Mouse (Mus musculus) cerebellum, adult 11 months (tissue): Measurements from ENCODE around the gene Tom1l2.

Experiments used
- DNase-seq: peaks from one replicate; pipeline ENCODE4 v3.0.0; 2022

Tom1l2 gene

GRCm38 (mm10) chr11:60345868-60346267, 6.8 kb downstream of the Tom1l2 start:
- no peak for DNase-seq

- no peak for DNase-seq
Measured at GRCm38 (mm10) chr11:60339361-60339760, 13.3 kb downstream of the Tom1l2 start.

DNA sequence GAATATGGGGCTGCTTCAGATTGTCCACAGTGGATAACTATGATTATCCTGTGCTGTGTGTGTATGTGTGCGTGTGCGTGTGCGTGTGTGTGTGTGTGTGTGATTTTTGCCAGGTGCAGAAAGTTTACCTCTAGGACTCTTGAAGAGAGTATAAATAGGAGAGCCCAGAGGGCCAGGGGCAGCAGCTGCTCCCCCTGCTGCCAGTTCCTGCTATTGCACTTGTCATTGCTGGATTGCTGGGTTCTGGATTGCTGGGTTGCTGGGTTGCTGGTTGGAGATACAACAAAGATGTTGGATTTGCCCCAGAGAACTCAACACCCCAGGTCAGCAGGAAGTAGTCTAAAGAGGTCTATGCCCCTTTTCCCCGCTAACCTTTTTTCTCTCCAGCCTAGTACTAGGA, 14.4 kb downstream of the Tom1l2 start:
- DNase-seq, result peak; percentile 42

GRCm38 (mm10) chr11:60335771-60336170, 16.9 kb downstream of the Tom1l2 start:
- DNase-seq, result no peak

DNA sequence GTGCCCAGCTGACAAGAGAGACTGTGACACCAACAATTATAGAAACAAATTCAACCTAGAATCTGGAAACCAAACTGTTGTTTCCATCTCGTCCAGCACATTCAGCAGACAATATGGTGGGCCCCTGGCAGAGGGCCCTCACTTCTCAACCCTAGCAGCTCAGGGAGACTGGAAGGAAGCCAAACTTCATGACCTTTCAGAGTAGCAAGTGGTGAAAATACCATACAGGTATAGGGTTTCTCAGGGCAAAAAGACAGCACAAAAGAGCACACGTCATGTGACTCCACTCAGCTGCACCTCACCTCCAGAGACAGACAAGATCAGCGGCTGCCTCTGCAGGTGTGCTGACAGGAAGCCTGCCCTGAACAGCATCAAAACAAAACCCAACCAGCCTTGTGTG, 18.6 kb downstream of the Tom1l2 start:
- DNase-seq, result no peak

- no peak for DNase-seq
Measured at GRCm38 (mm10) chr11:60333461-60333860, 19.2 kb downstream of the Tom1l2 start.

GRCm38 (mm10) chr11:60330551-60330950, 22.2 kb downstream of the Tom1l2 start:
- DNase-seq, result no peak

DNA sequence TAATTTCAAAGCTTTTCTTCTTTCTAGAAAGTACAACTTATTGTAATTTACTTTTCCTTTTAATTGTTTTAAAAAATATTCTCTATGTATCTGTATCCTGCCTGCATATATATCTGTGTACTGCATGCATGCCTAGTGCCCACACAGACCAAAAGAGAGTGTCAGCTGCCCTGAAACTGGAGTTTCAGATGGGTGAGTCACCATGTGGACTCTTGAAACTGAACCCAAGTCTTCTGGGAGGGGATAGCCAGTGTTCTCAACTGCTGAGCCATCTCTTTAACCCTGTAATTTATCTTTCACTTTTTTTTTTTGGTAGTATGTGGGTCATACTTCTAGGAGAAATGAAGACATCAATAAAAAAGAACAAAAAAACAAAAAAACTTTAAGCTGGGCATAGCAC, 29.0 kb downstream of the Tom1l2 start:
- DNase-seq, result no peak

GRCm38 (mm10) chr11:60321438-60321837, 31.3 kb downstream of the Tom1l2 start:
- DNase-seq, result no peak

GRCm38 (mm10) chr11:60320426-60321037, 32.2 kb downstream of the Tom1l2 start:
- no peak for DNase-seq

GRCm38 (mm10) chr11:60319257-60320066, 33.2 kb downstream of the Tom1l2 start:
- DNase-seq, result no peak

DNA sequence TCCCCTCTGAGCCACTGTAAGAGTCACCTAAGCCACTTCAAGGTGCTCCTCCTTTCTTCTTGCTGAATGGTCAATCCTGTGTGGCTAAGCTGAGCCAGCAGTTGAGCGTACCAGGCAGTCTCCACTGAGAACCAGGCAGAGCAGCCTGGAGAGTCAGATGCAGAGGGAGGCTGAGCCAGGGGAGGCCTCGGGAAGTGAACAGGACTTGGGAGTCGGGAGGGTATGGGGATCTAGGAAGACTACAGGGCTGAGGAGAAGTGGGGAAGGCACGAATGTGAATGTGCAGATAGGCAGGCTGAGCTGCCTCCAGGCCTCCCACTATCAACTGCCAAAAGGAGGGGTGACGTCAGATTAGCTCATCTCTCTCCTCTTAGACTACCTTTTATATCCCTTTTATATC, 34.0 kb downstream of the Tom1l2 start:
- no peak for DNase-seq

DNA sequence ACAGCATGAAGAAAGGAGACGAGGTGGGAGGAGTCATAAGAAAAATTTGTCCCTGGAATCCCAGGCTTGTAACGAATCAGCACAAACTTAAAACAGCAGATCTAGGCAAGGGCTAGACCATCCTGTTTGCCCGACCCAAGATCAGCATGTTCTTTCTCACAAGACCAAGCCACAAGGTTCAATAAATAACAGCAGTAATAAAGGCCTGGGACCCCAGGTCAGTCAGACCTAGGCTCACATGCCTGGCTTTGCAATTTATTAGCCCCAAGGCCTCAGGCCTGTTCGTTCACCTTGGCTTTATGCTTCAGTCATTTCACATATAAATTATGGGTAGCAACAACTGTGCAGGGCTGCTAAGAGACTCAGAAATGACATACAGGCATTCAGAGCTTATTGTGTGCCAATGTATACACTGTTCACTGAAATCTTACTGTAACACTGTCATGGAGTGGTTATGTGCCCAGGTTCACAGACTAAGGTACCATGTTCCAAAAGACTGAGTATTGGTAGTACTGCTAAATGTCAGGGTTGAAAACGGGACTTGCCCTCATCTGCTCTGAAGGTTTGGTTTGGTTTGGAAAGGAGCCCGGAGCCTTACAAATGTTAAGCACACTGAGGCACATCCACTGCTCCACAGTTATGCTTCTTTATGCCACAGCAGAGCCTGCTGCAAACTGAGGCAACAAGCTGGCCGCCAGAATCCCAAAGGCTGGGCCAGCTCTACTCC, 35.2 kb downstream of the Tom1l2 start:
- no peak for DNase-seq

DNA sequence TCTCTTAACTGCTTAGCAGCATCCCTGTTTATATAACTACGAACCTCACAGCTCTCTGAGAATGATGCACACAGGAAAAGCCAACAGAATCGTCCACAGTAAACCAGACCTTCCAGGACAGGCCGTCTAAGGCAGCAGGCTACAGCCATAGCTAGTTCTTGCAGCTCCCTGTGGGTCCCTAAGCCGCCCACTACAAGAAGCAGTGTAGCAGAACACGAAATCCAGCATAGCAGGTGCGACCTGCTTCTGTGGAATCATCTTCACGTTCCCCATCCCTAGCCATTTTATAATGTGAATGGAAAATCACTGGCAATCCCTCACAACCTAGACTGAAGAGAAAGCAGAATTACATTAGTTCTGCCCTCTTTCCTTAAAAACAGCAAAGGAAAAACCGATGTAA, 35.8 kb downstream of the Tom1l2 start:
- no peak for DNase-seq

DNA sequence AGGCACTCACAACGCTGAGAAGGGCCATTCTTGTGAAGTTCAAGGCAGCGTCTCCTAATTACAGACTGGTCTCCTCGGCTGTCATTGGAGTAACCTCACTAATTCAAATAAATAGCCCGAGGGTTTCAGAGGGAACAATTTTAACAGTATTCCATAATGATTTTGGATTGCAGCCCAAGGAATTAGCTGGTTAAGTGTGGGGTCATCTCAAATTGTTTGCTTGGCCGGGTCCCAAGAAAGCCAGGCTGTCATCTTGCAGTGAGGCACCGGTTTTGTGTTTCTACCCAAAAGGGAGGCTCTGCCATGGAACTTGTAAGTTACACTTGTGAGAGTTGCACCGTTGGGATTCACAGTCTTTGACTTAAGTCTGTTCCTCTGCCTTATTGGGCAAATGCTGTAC, 36.5 kb downstream of the Tom1l2 start:
- DNase-seq, result no peak

DNA sequence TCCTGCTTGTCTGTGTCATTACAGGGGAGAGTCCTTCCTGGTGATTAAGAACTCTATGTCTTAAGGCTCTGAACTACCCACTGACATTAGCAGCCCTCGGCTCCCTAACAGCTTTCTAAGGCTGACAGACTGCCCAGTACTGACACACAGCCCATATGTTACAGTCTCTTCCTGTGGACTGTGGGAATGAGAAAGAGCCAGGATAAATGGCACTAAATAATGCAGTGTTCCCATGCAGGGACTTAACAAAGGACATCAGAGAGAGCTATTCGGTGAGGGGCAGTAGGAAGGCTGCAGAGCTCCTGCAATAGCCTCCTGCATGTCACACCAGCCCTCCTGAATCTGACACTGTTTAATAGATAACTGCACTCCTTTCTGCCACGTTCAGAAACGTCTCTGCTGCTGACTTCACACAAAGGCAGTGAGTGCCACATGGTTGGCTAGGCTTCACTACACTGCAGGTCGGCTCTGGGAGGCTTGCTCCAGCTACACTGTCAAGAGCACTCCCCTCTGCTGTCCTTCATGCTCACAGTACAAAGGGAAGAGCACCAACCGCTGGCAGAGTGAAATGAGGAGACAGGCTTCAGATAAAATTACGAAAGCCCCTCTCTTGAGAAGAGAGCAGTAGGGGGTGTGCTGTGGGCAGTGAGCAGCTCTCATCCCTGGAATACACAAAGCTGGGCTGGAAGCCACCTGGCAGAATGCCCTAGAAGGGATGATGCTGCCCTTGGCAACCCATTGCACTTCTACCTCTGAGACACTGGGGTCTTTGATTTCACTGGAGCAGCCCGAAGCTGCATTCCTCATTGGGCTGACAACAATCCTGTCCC, 41.5 kb downstream of the Tom1l2 start:
- peak; percentile 83 for DNase-seq

DNA sequence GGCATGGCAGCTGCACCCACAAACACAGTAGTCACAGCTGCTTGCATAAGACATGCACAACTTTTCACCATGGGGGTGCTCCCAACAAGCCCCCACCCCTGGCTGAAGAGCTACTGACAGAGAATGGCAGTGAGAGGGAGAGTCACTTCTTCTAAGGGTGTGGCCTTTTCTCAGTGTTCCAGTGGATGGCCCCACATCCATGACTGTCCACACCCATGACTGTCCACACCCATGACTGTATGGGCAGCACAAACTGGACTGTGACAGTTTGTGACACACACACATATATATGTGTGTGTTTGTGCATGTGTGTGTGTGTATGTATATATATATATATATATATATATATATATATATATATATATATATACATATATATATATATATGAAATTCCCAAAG, 42.8 kb downstream of the Tom1l2 start:
- DNase-seq, result no peak

DNA sequence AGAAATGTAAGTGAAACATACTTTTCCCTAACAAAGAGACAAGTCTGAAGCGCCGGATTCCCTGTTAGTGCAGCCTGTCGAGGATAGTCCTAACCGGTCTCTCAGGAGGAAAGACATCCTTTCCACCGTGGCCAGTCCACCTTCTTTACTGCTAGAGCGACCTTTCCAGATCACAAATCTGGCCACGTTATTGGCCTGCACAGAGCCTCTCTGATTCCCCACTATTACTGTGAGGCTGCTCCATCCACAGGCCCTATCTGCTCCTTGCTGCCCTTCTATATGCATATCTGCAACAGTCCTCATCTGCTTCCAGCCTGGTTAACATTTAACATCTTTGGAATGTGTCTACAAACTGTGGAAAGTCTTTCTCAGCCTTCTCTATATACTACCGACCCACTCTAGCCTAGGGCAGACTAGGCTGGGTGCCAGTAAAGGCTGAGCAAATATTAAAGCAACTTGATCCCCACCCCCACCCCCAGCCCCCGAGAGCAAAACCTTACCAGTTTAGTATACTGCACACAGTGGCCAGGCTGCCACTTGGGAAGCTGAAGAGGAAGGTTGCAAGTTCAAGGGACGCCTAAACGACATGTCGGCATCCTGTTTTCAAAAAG, 44.1 kb downstream of the Tom1l2 start:
- DNase-seq, result no peak

DNA sequence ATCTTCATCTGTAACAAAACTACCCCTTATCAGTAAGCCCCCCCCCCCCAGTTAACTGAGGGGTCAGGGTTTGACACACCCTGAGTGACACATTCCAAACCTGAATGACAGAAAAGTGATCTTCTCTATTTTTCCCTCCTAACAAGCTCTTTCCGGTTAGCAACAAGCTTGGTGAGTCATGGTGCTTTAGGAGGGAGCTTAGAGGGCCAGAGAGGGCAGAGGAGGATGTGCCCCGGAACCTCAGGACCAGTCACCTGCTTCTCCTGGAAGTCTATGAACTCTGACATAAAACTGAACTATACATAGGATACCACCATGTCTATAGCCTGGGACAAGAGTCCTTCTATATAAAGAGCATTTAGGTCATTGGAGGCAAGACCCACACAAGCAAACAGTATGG, 44.6 kb downstream of the Tom1l2 start:
- no peak for DNase-seq

GRCm38 (mm10) chr11:60307375-60307825, 45.3 kb downstream of the Tom1l2 start:
- no peak for DNase-seq

- no peak for DNase-seq
Measured at GRCm38 (mm10) chr11:60306834-60307233, 45.9 kb downstream of the Tom1l2 start.

DNA sequence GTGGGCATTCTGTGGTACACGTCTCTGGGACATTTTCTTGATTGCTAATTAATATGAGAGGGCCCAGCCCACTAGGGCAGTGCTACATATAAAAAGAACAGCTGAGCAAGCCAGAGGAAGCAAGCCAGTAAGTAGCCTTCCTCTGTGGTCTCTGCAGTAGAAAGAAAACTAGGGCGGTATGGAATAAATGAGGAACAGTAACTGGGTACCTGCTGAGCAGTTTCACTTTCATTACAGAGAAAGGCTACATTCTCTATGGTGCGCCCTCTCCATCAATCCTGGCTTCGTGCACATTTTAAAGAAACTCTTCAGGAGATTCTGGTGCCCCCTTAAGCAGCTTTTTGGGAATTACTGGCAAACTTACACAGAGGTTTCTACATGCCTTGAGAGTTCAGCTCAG, 47.1 kb downstream of the Tom1l2 start:
- no peak for DNase-seq

DNA sequence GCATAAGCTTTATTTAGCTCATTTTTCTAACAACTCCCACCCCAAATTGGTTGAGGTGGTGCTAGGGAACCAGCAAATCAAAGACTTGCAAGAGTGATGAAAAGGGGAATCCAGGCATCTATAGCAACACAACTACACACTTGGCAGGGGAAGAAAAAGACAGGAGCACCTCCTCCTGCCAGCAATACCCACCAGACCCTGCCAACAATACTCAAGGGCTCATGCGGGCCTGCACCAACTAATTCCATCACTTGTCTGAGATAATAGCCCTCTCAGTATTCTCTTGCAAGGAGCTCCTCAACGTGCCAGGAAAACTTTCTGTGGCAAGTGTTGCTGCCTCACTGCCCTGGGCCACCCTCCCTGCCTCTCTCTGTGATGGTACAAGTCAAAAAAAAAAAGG, 49.2 kb downstream of the Tom1l2 start:
- DNase-seq, result no peak
